Comparison of ENCODE assay signal across 16 mouse cellular contexts in genomic region chr11:38193719-38194118, GRCm38 (mm10).
DNase-seq lines count a peak whose midpoint lies in the region; ATAC-seq and TF ChIP-seq lines count a peak whose summit lies in the region.
"Had no signal": no experiment of that assay in that cellular context is flagged by ENCODE, and none has a peak within 500 bp of the region (broad histone marks: within the 10 kb centered on the region; RNA-seq: fewer than 3 reads in every experiment).

No protein-coding gene starts in this region.

- peaks cover 5% of the 10 kb centered on the region; the same call in 1 of the 2 replicates for H3K4me1 ChIP-seq in midbrain, embryonic 14.5 days (ENCODE audit: control insufficient read depth, insufficient read depth, low read length)
- H3K4me1 ChIP-seq in midbrain, postnatal 0 days (ENCODE audit: insufficient read depth, low read length) = no peaks in the 10 kb centered on the region
- H3K4me1 ChIP-seq in lung, adult 2 months (ENCODE audit: control insufficient read depth, insufficient read depth, low read length) = no peaks in the 10 kb centered on the region
- H3K4me1 ChIP-seq: embryonic facial prominence, embryonic 12.5 days; limb, embryonic 10.5 days; liver, embryonic 12.5 days; lung, embryonic 15.5 days; stomach, embryonic 15.5 days had no signal

- no peaks in the 10 kb centered on the region for H3K27me3 ChIP-seq in midbrain, embryonic 14.5 days (ENCODE audit: control insufficient read depth, insufficient read depth, low read length)
- H3K27me3 ChIP-seq in midbrain, postnatal 0 days (ENCODE audit: insufficient read depth, low read length) = no peaks in the 10 kb centered on the region
- H3K27me3 ChIP-seq: embryonic facial prominence, embryonic 12.5 days; liver, embryonic 12.5 days; lung, embryonic 15.5 days; stomach, embryonic 15.5 days had no signal

- intact Hi-C loops in gastrocnemius, postnatal 14 days (cut with DNase I; ENCODE audit: low total_unique reads) = no loop called here

- no peak overlapping the region for H3K9ac ChIP-seq in midbrain, embryonic 14.5 days (replicated peaks; ENCODE audit: low read length)
- no peak overlapping the region for H3K9ac ChIP-seq in midbrain, postnatal 0 days (replicated peaks; ENCODE audit: low read length, poor library complexity, severe bottlenecking)
- H3K9ac ChIP-seq: embryonic facial prominence, embryonic 12.5 days; liver, embryonic 12.5 days; lung, embryonic 15.5 days; stomach, embryonic 15.5 days had no signal

- H3K27ac ChIP-seq in midbrain, embryonic 14.5 days (replicated peaks; ENCODE audit: low read depth, low read length) = no peak overlapping the region
- no peak overlapping the region for H3K27ac ChIP-seq in midbrain, postnatal 0 days (ENCODE audit: low read depth, low read length)
- H3K27ac ChIP-seq: embryonic facial prominence, embryonic 12.5 days; limb, embryonic 10.5 days; liver, embryonic 12.5 days; lung, embryonic 15.5 days; stomach, embryonic 15.5 days had no signal

- no peaks in the 10 kb centered on the region for H3K36me3 ChIP-seq in midbrain, embryonic 14.5 days (ENCODE audit: control insufficient read depth, insufficient read depth, low read length)
- no peaks in the 10 kb centered on the region for H3K36me3 ChIP-seq in midbrain, postnatal 0 days (ENCODE audit: insufficient read depth, low read length)
- H3K36me3 ChIP-seq: embryonic facial prominence, embryonic 12.5 days; limb, embryonic 10.5 days; liver, embryonic 12.5 days; lung, embryonic 15.5 days; stomach, embryonic 15.5 days had no signal

- H3K4me3 ChIP-seq in midbrain, embryonic 14.5 days (replicated peaks; ENCODE audit: low read depth, low read length) = no peak overlapping the region
- H3K4me3 ChIP-seq in midbrain, postnatal 0 days (ENCODE audit: low read depth, low read length) = no peak overlapping the region
- no peak overlapping the region for H3K4me3 ChIP-seq in lung, adult 2 months (replicated peaks; ENCODE audit: extremely low read depth, low read depth, low read length)
- H3K4me3 ChIP-seq: embryonic facial prominence, embryonic 12.5 days; limb, embryonic 10.5 days; liver, embryonic 12.5 days; lung, embryonic 15.5 days; stomach, embryonic 15.5 days had no signal

- 34% methylated on average over 5 of the region's 5 CpGs for WGBS in midbrain, embryonic 14.5 days
- WGBS in midbrain, postnatal 0 days = 41% methylated on average over 5 of the region's 5 CpGs
- 59% methylated on average over 5 of the region's 5 CpGs for WGBS in lung, adult 2 months

- no peaks in the 10 kb centered on the region for H3K9me3 ChIP-seq in midbrain, embryonic 14.5 days (ENCODE audit: control insufficient read depth, low read length)
- H3K9me3 ChIP-seq in midbrain, postnatal 0 days (ENCODE audit: low read length) = no peaks in the 10 kb centered on the region
- H3K9me3 ChIP-seq: embryonic facial prominence, embryonic 12.5 days; limb, embryonic 10.5 days; liver, embryonic 12.5 days; lung, embryonic 15.5 days; stomach, embryonic 15.5 days had no signal

- DNase-seq in frontal cortex, postnatal 25 days (ENCODE audit: low spot score in 2 of 2) = no peak
- DNase-seq in midbrain, embryonic 14.5 days = peak; percentile 36
- DNase-seq in midbrain, postnatal 0 days (ENCODE audit: low spot score) = no peak
- DNase-seq in layer of hippocampus, adult 18-20 months (ENCODE audit: low spot score in 2 of 2) = peak; percentile 7 to 46
- no peak for DNase-seq in gastrocnemius, postnatal 14 days
- DNase-seq in lung, adult 2 months = no peak
- DNase-seq: adrenal gland, postnatal 25 days; heart, adult 18-20 months; kidney, adult 8-10 months; kidney, postnatal 36 days had no signal

- no peak for TF ChIP-seq POLR2A in lung, adult 2 months (IDR thresholded peaks at IDR 0.05; ENCODE audit: borderline replicate concordance, extremely low read depth, low read depth, low read length)

- no peak overlapping the region for H3K4me2 ChIP-seq in midbrain, embryonic 14.5 days (ENCODE audit: low read length)
- no peak overlapping the region for H3K4me2 ChIP-seq in midbrain, postnatal 0 days (ENCODE audit: low read depth, low read length, poor library complexity, severe bottlenecking)
- H3K4me2 ChIP-seq: embryonic facial prominence, embryonic 12.5 days; liver, embryonic 12.5 days; lung, embryonic 15.5 days; stomach, embryonic 15.5 days had no signal

- TF ChIP-seq CTCF in midbrain, postnatal 0 days (IDR thresholded peaks at IDR 0.05) = no peak
- no peak for TF ChIP-seq CTCF in lung, adult 2 months (IDR thresholded peaks at IDR 0.05; ENCODE audit: insufficient read depth, low read length)

- ATAC-seq in frontal cortex, adult (ENCODE audit: low TSS enrichment) = peak; percentile 88
- no peak for ATAC-seq in midbrain, embryonic 14.5 days (ENCODE audit: low FRiP score, low TSS enrichment)
- no peak for ATAC-seq in midbrain, postnatal 0 days (ENCODE audit: low FRiP score)
- ATAC-seq: liver, embryonic 12.5 days had no signal

Comparison
In these comparisons a context has a peak if more than half of its experiments do, and no peak if none do; other contexts are left out.
1. DNase-seq: peak in midbrain, embryonic 14.5 days (single experiment) and layer of hippocampus, adult 18-20 months (2 of 2); none in frontal cortex, postnatal 25 days (0 of 2), midbrain, postnatal 0 days (single experiment), gastrocnemius, postnatal 14 days (single experiment) and lung, adult 2 months (single experiment).